Mouse (Mus musculus) stomach, embryonic 15.5 days (tissue): ENCODE data around the gene Suclg2. TPM values are rescaled to one million over a fixed set of nuclear protein-coding genes. Genes with fewer than 3 reads are reported as not detected.

Experiments used
- ATAC-seq: fragments of 200-750 bp; cut with Nextera tagmentation; 2 replicates; pipeline ENCODE4 v1.8.0; 2017; ENCODE audit warnings: low read depth, moderate number of reproducible peaks, moderate TSS enrichment; ENCODE audit not compliant: insufficient read depth, low FRiP score
- H3K27ac ChIP-seq: fragments of 300-500 bp; sonication (generic); 2 replicates; pipeline ENCODE4 v1.5.1; 2015; ENCODE audit warnings: mild to moderate bottlenecking, inconsistent platforms
- H3K27me3 ChIP-seq: fragments of 300-500 bp; sonication (generic); replicated peaks from 2 replicates; pipeline ENCODE4 v1.6.1; 2015; ENCODE audit warnings: inconsistent platforms
- H3K36me3 ChIP-seq: fragments of 300-500 bp; sonication (generic); 2 replicates; pipeline ENCODE4 v1.6.1; 2015; ENCODE audit warnings: inconsistent platforms
- H3K4me1 ChIP-seq: fragments of 300-500 bp; sonication (generic); 2 replicates; pipeline ENCODE4 v1.6.1; 2015; ENCODE audit warnings: inconsistent platforms
- H3K4me2 ChIP-seq: fragments of 300-500 bp; sonication (generic); 2 replicates; pipeline ENCODE4 v1.6.1; 2015; ENCODE audit warnings: mild to moderate bottlenecking, inconsistent platforms
- H3K4me3 ChIP-seq: fragments of 300-500 bp; sonication (generic); replicated peaks from 2 replicates; pipeline ENCODE4 v1.5.1; 2015; ENCODE audit warnings: inconsistent platforms
- H3K9ac ChIP-seq: fragments of 300-500 bp; sonication (generic); 2 replicates; pipeline ENCODE4 v1.6.1; 2015; ENCODE audit warnings: inconsistent platforms
- H3K9me3 ChIP-seq: fragments of 300-500 bp; sonication (generic); 2 replicates; pipeline ENCODE4 v1.6.1; 2016; ENCODE audit warnings: inconsistent platforms
- WGBS: fragments of 180-500 bp; shearing (Covaris S2); methylation state at CpG from one replicate; pipeline ENCODE4 v1.1.7; 2015; 5-methylcytosine and 5-hydroxymethylcytosine counted together
- polyA plus RNA-seq: library from polyadenylated mRNA; unstranded; fragments of >200 nt; fragmentation: Nextera tagmentation; extraction: Ambion mirVana; gene quantifications from 2 replicates; pipeline ENCODE4 v1.2.1, GENCODE M21; 2015

Gene Suclg2
- polyA plus RNA-seq, 1 experiment from 2014 or later: 86.6 TPM

DNA sequence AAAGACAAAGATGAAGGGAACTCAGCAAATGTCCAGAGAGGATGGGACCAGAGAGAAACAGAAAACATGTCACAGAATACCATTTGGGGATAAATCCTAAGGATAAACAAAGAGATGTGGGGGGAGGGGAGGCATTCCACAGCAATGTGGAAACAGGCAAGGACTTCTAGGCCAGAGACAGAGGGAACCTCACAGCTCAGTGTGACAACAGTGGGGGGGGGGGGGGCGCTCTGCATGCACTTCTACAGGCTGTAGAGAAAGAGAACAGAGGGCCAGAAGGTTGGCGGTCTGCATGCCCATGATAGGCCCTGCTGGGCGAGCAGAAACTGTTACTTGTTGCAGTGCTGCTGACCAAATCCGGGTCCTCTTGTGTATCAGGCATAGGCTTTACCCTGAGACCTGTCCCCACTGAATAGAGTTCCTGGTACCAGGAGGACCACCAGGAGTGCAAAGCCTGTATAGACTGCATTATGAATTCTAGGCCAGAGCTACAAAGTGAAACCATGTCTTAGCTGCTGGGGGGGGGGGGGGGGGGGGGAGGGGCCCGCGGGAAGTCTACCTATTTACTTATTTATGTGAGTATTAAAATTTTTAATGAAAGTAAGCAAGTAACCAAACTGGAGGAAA lies 20.0 kb downstream of the Suclg2 start:
- Histone ChIP-seq H3K4me1 (peaks cover 18% of the 10 kb centered on the region; the same call in 1 of the 2 replicates), H3K36me3 (no peaks in the 10 kb centered on the region), H3K27me3 (no peaks in the 10 kb centered on the region), H3K27ac (no peak overlapping the region), H3K4me2 (no peak overlapping the region), H3K9me3 (no peaks in the 10 kb centered on the region), H3K9ac (no peak overlapping the region), H3K4me3 (no peak overlapping the region)
- WGBS: 47% methylated on average over 3 of the region's 6 CpGs
- no peak for ATAC-seq

DNA sequence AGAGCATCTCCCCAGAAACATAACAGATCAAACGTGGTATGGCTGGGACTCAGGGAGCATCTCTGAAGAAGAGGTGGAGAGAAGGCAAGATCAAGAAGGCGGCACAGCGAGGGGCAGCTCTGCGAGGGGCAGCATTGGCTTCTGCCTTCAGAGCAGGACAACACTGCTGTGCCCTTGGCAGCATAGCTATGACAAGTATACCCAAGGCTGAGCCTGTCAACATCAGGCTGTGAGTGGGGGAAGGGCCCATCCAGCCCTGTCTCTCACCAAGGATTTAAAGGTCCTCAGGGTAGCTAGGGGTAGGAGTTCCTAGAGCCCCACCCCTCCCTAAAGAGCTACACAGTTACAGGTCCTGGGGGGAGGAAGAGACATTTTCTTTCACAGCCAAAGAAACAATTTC lies 23.7 kb downstream of the Suclg2 start:
- peaks cover 5% of the 10 kb centered on the region; the same call in 1 of the 2 replicates for H3K4me1 ChIP-seq
- WGBS: 78% methylated on average over 4 of the region's 4 CpGs
- no peak for ATAC-seq

DNA sequence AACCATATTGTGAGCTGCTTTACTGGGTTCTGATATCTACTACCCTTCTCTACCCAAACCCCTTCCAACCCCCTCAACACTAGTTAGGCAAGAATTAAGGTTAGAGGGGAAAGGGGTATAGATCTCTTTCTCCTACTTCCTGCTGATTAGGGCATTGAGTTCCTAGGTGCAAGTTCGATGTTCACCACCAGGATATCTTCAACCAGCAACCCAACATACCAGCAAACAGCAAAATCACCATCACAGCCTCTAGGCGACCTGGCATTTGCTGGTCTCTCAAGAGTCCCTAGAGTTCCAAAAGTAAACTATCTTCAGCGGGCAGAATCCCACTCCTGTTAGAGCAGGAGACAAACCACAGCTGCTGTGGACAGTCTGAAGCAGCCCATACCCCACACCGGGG lies 33.4 kb downstream of the Suclg2 start:
- ATAC-seq: no peak
- H3K36me3 ChIP-seq: no peaks in the 10 kb centered on the region
- H3K27ac ChIP-seq: no peak overlapping the region
- peaks cover 12% of the 10 kb centered on the region for H3K4me1 ChIP-seq
- no peak overlapping the region for H3K4me2 ChIP-seq
- no peaks in the 10 kb centered on the region for H3K9me3 ChIP-seq
- no peak overlapping the region for H3K9ac ChIP-seq
- no peak overlapping the region for H3K4me3 ChIP-seq
- WGBS: 38% methylated on average over 4 of the region's 4 CpGs
- H3K27me3 ChIP-seq: no peaks in the 10 kb centered on the region

More for the DNA sequence above, 23.7 kb downstream of the Suclg2 start:
- no peak overlapping the region for H3K9ac ChIP-seq
- no peaks in the 10 kb centered on the region for H3K27me3 ChIP-seq
- H3K4me2 ChIP-seq: no peak overlapping the region
- H3K36me3 ChIP-seq: no peaks in the 10 kb centered on the region
- H3K9me3 ChIP-seq: no peaks in the 10 kb centered on the region
- H3K27ac ChIP-seq: no peak overlapping the region
- H3K4me3 ChIP-seq: no peak overlapping the region

DNA sequence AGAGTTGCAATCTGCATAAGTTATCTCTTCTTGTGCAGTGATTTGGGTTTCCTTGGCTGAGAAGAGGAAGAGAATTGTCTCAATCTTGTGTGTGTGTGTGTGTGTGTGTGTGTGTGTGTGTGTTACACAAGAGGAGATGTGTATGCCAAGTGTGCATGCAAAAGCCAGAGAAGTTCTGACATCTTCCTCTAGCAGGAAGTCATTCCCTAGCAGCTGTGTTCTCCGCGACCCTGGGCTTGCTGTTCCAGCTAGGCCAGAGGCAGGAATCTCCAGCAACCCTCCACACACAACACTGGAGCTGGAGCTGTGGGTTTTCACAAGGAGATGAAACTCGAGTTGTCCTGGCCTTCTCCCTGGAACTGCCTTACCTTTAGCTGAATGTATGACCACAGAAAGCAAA lies 38.9 kb downstream of the Suclg2 start:
- Histone ChIP-seq H3K27me3 (no peaks in the 10 kb centered on the region), H3K4me3 (no peak overlapping the region), H3K27ac (no peak overlapping the region), H3K4me1 (peaks cover 19% of the 10 kb centered on the region), H3K9ac (no peak overlapping the region), H3K4me2 (no peak overlapping the region), H3K9me3 (no peaks in the 10 kb centered on the region), H3K36me3 (no peaks in the 10 kb centered on the region)
- no peak for ATAC-seq
- WGBS: 38% methylated on average over 3 of the region's 3 CpGs

DNA sequence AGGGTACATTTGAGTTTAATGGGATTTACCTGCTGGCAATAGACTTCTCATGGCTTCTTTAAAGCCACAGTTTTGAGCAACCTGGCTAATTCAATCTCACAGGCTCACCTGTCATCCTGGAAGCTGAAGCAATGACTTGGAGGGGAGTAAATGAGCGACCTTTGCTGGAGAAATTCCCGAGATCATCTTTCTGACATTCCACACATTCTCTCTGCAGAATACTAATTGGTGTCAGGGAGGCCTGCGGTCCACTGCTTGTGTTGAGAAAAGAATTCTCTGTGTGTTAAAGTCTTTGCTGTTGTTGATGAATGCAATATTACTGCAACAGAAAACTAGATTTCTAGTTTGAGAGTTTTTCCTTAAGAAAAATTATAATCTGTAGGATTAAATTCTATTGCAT lies 39.3 kb downstream of the Suclg2 start:
- Histone ChIP-seq H3K4me3 (no peak overlapping the region), H3K9me3 (no peaks in the 10 kb centered on the region), H3K27ac (no peak overlapping the region), H3K4me2 (no peak overlapping the region), H3K27me3 (no peaks in the 10 kb centered on the region), H3K36me3 (no peaks in the 10 kb centered on the region), H3K4me1 (peaks cover 21% of the 10 kb centered on the region), H3K9ac (no peak overlapping the region)
- ATAC-seq: no peak
- 43% methylated on average over 3 of the region's 3 CpGs for WGBS

DNA sequence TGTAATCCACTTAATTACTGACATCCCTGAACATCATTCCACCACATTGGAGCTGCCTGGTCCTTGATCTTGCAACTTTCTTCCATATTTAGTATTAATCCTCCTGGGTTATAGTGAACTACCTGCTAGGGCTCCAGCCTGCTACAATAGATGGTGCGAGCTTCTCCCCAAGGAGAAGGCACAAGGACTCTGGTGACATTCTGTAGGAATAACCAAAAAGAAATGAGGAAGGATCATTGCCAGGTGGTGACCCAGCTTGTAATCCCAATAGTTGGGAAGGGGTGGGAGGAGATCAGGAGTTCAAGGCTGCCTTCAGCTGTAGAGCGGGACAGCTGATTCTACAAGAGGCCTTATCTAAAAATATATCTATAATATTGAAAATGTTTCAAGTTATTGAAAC lies 41.6 kb downstream of the Suclg2 start:
- H3K4me3 ChIP-seq: no peak overlapping the region
- H3K9ac ChIP-seq: no peak overlapping the region
- H3K4me1 ChIP-seq: peaks cover 14% of the 10 kb centered on the region
- no peaks in the 10 kb centered on the region for H3K27me3 ChIP-seq
- no peak overlapping the region for H3K27ac ChIP-seq
- WGBS: 95% methylated on average over 2 of the region's 2 CpGs
- no peaks in the 10 kb centered on the region for H3K36me3 ChIP-seq
- ATAC-seq: no peak
- H3K9me3 ChIP-seq: no peaks in the 10 kb centered on the region
- H3K4me2 ChIP-seq: no peak overlapping the region

DNA sequence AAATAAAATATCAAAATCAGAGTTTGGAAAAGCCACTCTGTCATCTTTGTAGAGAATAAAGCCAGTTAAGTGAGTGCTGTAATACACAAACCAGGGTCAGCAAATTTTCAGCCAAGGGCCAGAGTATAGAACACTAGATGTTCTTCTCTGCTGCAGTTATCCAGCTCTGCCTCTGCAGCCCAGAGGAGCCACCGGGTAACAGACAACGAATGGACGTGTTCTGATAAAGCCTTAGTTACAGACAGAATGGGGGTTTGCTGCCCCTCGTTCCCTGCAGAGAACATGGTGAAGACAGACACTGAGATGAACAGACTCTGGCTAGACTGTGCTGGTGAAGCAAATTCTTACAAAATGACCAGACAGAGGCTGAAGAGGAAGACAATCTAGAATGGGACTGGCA lies 42.2 kb downstream of the Suclg2 start:
- H3K4me1 ChIP-seq: peaks cover 14% of the 10 kb centered on the region
- 66% methylated on average over 4 of the region's 4 CpGs for WGBS
- ATAC-seq: no peak
- H3K9ac ChIP-seq: no peak overlapping the region
- H3K4me2 ChIP-seq: no peak overlapping the region
- no peak overlapping the region for H3K4me3 ChIP-seq
- H3K36me3 ChIP-seq: no peaks in the 10 kb centered on the region; the same call in 1 of the 2 replicates
- H3K27me3 ChIP-seq: no peaks in the 10 kb centered on the region
- no peak overlapping the region for H3K27ac ChIP-seq
- H3K9me3 ChIP-seq: no peaks in the 10 kb centered on the region

DNA sequence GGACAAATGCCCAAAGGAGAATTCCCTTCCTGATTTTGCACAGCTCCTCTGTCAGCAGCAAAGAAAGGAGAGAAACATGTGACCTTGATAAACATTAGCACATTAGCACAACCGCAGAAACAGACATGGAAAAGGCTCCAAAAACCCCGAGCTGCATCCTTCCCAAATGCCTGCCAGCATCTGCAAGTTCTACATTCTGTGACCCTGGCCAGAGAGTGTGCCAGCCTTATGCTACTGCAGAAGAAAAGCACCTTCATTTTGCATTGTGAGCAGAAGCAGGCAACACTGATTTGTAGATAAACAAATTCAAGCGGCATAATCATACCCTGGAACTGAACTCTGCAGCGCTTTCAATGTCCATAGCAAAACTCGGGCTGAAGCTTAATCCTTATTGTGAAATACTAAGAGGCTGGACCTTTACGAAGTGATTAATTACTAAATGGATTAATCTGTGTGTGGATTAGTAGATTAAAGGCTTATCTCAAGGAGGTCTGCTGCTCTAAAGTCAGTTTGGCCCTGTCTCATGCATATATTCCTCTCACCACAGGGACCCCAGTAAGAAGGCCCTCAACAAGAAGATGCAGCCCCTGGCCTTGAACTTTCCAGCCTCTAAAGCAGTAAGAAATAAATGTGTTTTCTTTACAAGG lies 43.4 kb downstream of the Suclg2 start:
- H3K9me3 ChIP-seq: no peaks in the 10 kb centered on the region
- H3K4me1 ChIP-seq: peaks cover 14% of the 10 kb centered on the region
- H3K36me3 ChIP-seq: no peaks in the 10 kb centered on the region; the same call in 1 of the 2 replicates
- 27% methylated on average over 6 of the region's 6 CpGs for WGBS
- no peak overlapping the region for H3K4me2 ChIP-seq
- no peak overlapping the region for H3K4me3 ChIP-seq
- peak overlapping the region; percentile 48; the same call in 1 of the 2 replicates for H3K27ac ChIP-seq
- no peaks in the 10 kb centered on the region for H3K27me3 ChIP-seq
- no peak for ATAC-seq
- H3K9ac ChIP-seq: no peak overlapping the region

DNA sequence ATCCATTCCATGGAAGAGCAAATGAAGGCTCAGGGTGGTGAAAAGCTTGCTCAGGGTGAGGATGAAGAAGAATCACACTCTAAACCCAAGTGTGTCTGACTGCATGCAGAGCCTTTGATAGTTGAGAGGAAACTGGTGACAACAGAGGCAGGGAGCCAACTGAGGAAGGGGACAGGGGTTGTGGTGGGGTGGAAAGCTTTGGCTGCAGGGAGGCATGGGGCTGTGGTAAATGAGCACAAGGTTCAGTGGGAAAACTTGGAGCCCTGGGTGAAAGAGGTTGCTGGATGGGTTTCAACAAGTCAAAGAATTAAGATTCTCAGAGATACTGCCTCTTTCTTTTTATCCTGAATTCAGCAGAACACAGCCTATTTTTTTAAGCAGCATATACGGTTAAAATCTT lies 43.9 kb downstream of the Suclg2 start:
- Histone ChIP-seq H3K9ac (no peak overlapping the region), H3K4me3 (no peak overlapping the region), H3K36me3 (no peaks in the 10 kb centered on the region; the same call in 1 of the 2 replicates), H3K27ac (peak overlapping the region; percentile 48; the same call in 1 of the 2 replicates), H3K4me1 (peaks cover 14% of the 10 kb centered on the region), H3K27me3 (no peaks in the 10 kb centered on the region), H3K9me3 (no peaks in the 10 kb centered on the region), H3K4me2 (no peak overlapping the region)
- 6% methylated on average over 1 of the region's 1 CpGs for WGBS
- no peak for ATAC-seq

DNA sequence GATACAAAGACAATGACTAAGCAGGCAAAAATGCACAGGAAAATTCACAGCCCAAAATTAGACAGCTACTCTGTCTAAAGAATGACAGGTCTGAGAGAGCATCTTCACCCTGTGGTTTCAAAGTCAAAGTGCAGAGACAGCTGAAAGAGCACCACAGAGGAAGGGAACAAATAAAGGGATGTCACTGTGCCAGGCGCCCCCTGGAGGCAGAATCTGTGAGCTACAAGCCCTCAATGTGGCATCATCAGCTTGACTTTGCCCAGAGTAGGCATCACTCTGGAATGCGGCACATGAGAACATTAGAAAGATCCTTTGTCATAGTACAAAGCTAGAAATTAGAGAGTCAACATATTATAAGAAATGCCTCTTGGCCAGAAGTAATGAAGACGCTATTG lies 49.3 kb downstream of the Suclg2 start:
- no peak overlapping the region for H3K4me3 ChIP-seq
- H3K9me3 ChIP-seq: no peaks in the 10 kb centered on the region
- no peaks in the 10 kb centered on the region; the same call in 1 of the 2 replicates for H3K36me3 ChIP-seq
- no peaks in the 10 kb centered on the region for H3K27me3 ChIP-seq
- H3K27ac ChIP-seq: no peak overlapping the region
- H3K4me2 ChIP-seq: no peak overlapping the region
- 60% methylated on average over 3 of the region's 3 CpGs for WGBS
- no peak for ATAC-seq
- H3K9ac ChIP-seq: no peak overlapping the region
- no peaks in the 10 kb centered on the region; the same call in 1 of the 2 replicates for H3K4me1 ChIP-seq

DNA sequence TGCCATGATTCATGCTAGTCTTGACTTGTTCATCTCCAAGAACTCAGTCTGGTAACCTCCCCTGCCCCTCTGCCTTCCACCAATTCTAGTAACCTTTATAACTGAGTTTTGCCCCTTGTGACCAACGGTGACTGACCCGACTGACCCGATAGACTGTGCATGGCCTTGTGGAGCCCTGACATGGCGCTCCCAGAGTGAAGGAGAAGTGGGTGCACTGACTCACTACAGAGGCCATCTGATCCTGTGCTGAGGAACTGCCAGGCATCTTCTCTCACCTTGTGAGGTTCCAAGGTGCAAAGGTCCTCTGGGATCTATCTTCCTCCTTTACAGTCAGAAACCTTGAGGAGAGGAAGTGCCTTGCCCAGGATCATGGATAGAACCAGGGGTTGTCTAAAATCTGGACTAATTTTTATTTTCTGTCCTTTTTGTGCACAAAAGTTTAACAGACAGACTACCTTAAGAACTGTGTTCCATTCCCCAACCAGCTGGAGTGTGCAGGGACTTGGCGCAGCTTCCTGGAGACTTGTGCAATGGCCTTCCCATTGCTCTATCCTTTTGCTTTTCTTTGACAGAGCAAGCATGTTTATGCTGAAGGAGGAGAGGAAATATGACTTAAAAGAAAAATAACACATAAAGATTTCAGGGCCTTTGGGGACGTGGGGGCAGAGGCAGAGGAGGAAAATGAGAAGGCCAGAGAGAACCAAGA lies 49.8 kb downstream of the Suclg2 start:
- WGBS: 88% methylated on average over 6 of the region's 6 CpGs

DNA sequence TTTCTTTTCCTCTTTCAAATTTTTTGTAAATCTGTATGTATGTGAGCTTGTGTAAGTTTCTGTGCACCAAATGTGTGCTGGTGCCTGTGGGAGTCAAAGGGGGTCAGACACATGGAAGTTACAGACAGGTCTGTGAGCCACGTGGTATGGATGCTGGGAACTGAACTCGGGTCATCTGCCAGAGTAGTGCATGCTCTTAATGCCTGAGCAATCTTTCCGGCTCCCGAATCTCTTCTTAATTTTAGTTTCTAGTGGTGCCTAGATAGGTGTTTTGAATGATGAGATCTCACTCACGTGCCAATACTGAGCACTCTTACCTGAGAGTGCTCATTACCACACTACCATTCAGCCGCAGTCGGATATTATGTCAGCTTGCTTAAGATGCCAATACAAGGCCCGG lies 60.9 kb downstream of the Suclg2 start:
- Histone ChIP-seq H3K27ac (no peak overlapping the region), H3K27me3 (no peaks in the 10 kb centered on the region), H3K9me3 (no peaks in the 10 kb centered on the region), H3K36me3 (0 out of 2 replicates have a peak, but pooled peaks cover 3% of the 10 kb centered on the region), H3K4me3 (no peak overlapping the region), H3K9ac (no peak overlapping the region), H3K4me1 (no peaks in the 10 kb centered on the region), H3K4me2 (no peak overlapping the region)
- ATAC-seq: no peak
- 97% methylated on average over 8 of the region's 8 CpGs for WGBS

More for the DNA sequence above, 49.8 kb downstream of the Suclg2 start:
- Histone ChIP-seq H3K4me1 (no peaks in the 10 kb centered on the region), H3K27ac (no peak overlapping the region), H3K4me3 (no peak overlapping the region), H3K9ac (no peak overlapping the region), H3K27me3 (no peaks in the 10 kb centered on the region), H3K36me3 (no peaks in the 10 kb centered on the region; the same call in 1 of the 2 replicates), H3K4me2 (no peak overlapping the region), H3K9me3 (no peaks in the 10 kb centered on the region)
- no peak for ATAC-seq
